Mouse (Mus musculus) small intestine, adult 2 months (tissue): Measurements from ENCODE around the gene Vmn1r196. TPM values are rescaled to one million over a fixed set of nuclear protein-coding genes. Genes with fewer than 3 reads are reported as not detected.

Source experiments
- H3K27ac ChIP-seq: fragments of 200-500 bp; 2 replicates; pipeline ENCODE4 v1.5.1; 2012; ENCODE audit warnings: low read depth, low read length, control low read depth, inconsistent platforms; ENCODE audit not compliant: insufficient read depth
- H3K27me3 ChIP-seq: fragments of 200-500 bp; 2 replicates; pipeline ENCODE4 v1.6.1; 2012; ENCODE audit warnings: mild to moderate bottlenecking, moderate library complexity, low read length, inconsistent platforms; ENCODE audit not compliant: control insufficient read depth, insufficient read depth
- H3K36me3 ChIP-seq: fragments of 200-500 bp; 2 replicates; pipeline ENCODE4 v1.6.1; 2012; ENCODE audit warnings: mild to moderate bottlenecking, low read length, control low read depth, inconsistent platforms; ENCODE audit not compliant: control insufficient read depth, insufficient read depth
- H3K4me1 ChIP-seq: fragments of 200-500 bp; 2 replicates; pipeline ENCODE4 v1.6.1; 2012; ENCODE audit warnings: low read length, inconsistent platforms, mixed read lengths; ENCODE audit not compliant: control insufficient read depth, insufficient read depth, insufficient read length
- H3K4me3 ChIP-seq: fragments of 200-500 bp; 2 replicates; pipeline ENCODE4 v1.5.1; 2012; ENCODE audit warnings: low read depth, mild to moderate bottlenecking, control low read depth, inconsistent platforms, low read length, moderate library complexity
- CTCF ChIP-seq: fragments of 200-500 bp; IDR thresholded peaks from 2 replicates; pipeline ENCODE4 v1.5.1; 2012; ENCODE audit warnings: low read depth, mild to moderate bottlenecking, control low read depth, inconsistent platforms, low read length, moderate library complexity, mixed read lengths; ENCODE audit not compliant: insufficient replicate concordance, insufficient read length; ENCODE audit errors: extremely low read depth
- POLR2A ChIP-seq: fragments of 200-500 bp; IDR thresholded peaks from 2 replicates; pipeline ENCODE4 v1.6.1; 2012; ENCODE audit warnings: low read depth, mild to moderate bottlenecking, control low read depth, inconsistent platforms, low read length, moderate library complexity
- WGBS: fragments of 180-500 bp; shearing (Covaris S2); methylation state at CpG from one replicate; pipeline ENCODE4 v1.1.7; 2018; 5-methylcytosine and 5-hydroxymethylcytosine counted together
- polyA plus RNA-seq: library from polyadenylated mRNA; depleted of rRNA; stranded (reverse); fragments of >200 nt; gene quantifications from 2 replicates; pipeline ENCODE4 v1.2.3, GENCODE M21; 2012; rRNA removed

The Vmn1r196 gene
- polyA plus RNA-seq, 1 experiment: not detected

DNA sequence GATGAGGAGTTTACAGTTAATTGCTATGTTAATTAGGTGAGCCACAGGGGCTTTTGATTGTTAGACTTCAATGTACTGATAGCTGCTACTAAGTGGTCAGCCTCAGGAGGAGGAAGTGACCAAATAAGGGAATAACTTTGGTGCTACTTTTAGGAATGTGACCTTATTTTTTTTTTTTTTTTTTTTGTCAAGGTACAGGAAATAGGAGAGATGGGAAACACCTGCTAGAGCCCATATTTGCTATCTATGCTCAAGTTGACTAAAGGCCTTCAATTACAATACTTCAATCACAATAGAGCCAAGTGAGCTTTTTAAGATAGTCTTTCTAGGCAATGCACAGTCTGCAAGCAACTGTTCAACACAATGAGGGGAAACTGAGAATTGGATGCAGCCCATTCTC lies 30.4 kb downstream of the Vmn1r196 start:
- Histone ChIP-seq H3K4me1 (peaks cover 13% of the 10 kb centered on the region; the same call in 1 of the 2 replicates), H3K4me3 (no peak overlapping the region)
- TF ChIP-seq POLR2A (no peak), CTCF (no peak)

GRCm38 (mm10) chr13:22324289-22324688 lies 34.6 kb downstream of the Vmn1r196 start, which contains the start of gene Vmn1r197:
Vmn1r197 (plus strand) TSS chr13:22324589.
- Histone ChIP-seq H3K4me3 (no peak within 1 kb of the TSS), H3K27ac (no peak within 1 kb of the TSS), H3K36me3 (no peaks in the 10 kb centered on the region), H3K4me1 (peaks cover 4% of the 10 kb centered on the region; the same call in 1 of the 2 replicates), H3K27me3 (no peaks in the 10 kb centered on the region)
- TF ChIP-seq CTCF (no peak), POLR2A (no peak)

More for the DNA sequence above, 30.4 kb downstream of the Vmn1r196 start:
- no peaks in the 10 kb centered on the region for H3K36me3 ChIP-seq
- no peaks in the 10 kb centered on the region for H3K27me3 ChIP-seq
- H3K27ac ChIP-seq: no peak overlapping the region

DNA sequence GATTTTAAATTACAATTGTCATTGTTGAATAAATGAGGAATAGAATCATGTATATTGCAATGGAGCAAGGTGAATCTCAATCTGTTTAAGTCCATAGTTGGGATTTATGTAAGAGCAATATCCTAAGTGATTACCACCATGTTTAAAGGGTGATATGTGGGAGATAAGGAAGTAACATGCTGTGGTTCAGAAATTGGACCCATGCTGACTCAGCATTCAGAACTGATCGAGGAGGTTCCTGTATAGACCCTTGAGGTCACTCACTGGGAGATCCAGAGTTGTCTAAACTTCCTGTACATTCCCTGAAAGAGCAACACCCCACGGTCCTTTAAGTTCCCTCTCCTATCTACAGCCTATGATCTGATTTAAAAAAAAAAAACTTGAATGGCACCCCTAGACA lies 43.5 kb downstream of the Vmn1r196 start:
- H3K27me3 ChIP-seq: no peaks in the 10 kb centered on the region
- no peak for TF ChIP-seq CTCF
- TF ChIP-seq POLR2A: no peak
- H3K4me3 ChIP-seq: no peak overlapping the region
- 54% methylated on average over 2 of the region's 2 CpGs for WGBS
- no peaks in the 10 kb centered on the region for H3K36me3 ChIP-seq
- H3K4me1 ChIP-seq: no peaks in the 10 kb centered on the region
- no peak overlapping the region for H3K27ac ChIP-seq

- Histone ChIP-seq H3K27ac (no peak overlapping the region), H3K4me1 (no peaks in the 10 kb centered on the region), H3K36me3 (no peaks in the 10 kb centered on the region), H3K4me3 (no peak overlapping the region), H3K27me3 (no peaks in the 10 kb centered on the region)
- TF ChIP-seq POLR2A (no peak), CTCF (no peak)
- 90% methylated on average over 1 of the region's 1 CpGs for WGBS
Observed at GRCm38 (mm10) chr13:22335565-22335964, 45.8 kb downstream of the Vmn1r196 start.

Other genes starting within 250 kb of the Vmn1r196 start
- gene Hist1h4i, start 248.6 kb upstream of the Vmn1r196 start, polyA plus RNA-seq: 6.3 and 10.1 TPM in 2 replicates
- gene Hist1h2ag, start 247.0 kb upstream of the Vmn1r196 start, polyA plus RNA-seq: 22.6 and 24.8 TPM in 2 replicates
- 16.9 and 21.2 TPM in 2 replicates for gene Hist1h2bj, start 246.7 kb upstream of the Vmn1r196 start, polyA plus RNA-seq
- not detected in 2 replicates for gene Vmn1r188, start 205.5 kb upstream of the Vmn1r196 start, polyA plus RNA-seq
- not detected in 2 replicates for gene Vmn1r189, start 184.1 kb upstream of the Vmn1r196 start, polyA plus RNA-seq
- gene Vmn1r191, start 106.0 kb upstream of the Vmn1r196 start, polyA plus RNA-seq: not detected in 2 replicates
- not detected in 2 replicates for gene Vmn1r192, start 98.8 kb upstream of the Vmn1r196 start, polyA plus RNA-seq
- not detected in 2 replicates for gene Vmn1r193, start 66.8 kb upstream of the Vmn1r196 start, polyA plus RNA-seq
- not detected in 2 replicates for gene Vmn1r194, start 45.7 kb upstream of the Vmn1r196 start, polyA plus RNA-seq
- not detected in 2 replicates for gene Vmn1r195, start 19.4 kb upstream of the Vmn1r196 start, polyA plus RNA-seq
- not detected in 2 replicates for gene Vmn1r197, start 34.7 kb downstream of the Vmn1r196 start, polyA plus RNA-seq
- not detected in 2 replicates for gene Vmn1r198, start 60.4 kb downstream of the Vmn1r196 start, polyA plus RNA-seq
- gene Vmn1r199, start 89.9 kb downstream of the Vmn1r196 start, polyA plus RNA-seq: not detected in 2 replicates
- not detected in 2 replicates for gene Vmn1r200, start 100.5 kb downstream of the Vmn1r196 start, polyA plus RNA-seq
- gene Vmn1r201, start 182.0 kb downstream of the Vmn1r196 start, polyA plus RNA-seq: not detected in 2 replicates
- gene Vmn1r202, start 215.5 kb downstream of the Vmn1r196 start, polyA plus RNA-seq: not detected in 2 replicates
- not detected in 2 replicates for gene Vmn1r203, start 228.2 kb downstream of the Vmn1r196 start, polyA plus RNA-seq